Comparison of ENCODE assay signal across 8 mouse cellular contexts in genomic region chrX:103616536-103617404, GRCm38 (mm10). TPM values are rescaled to one million over a fixed set of nuclear protein-coding genes. Genes with fewer than 3 reads are reported as not detected.
DNase-seq lines count a peak whose midpoint lies in the region; ATAC-seq and TF ChIP-seq lines count a peak whose summit lies in the region.

No protein-coding gene starts in this region.

- H3K9ac ChIP-seq in forebrain, embryonic 13.5 days, result peak overlapping the region; percentile 59
- peak overlapping the region; percentile 73 for H3K9ac ChIP-seq in liver, embryonic 16.5 days (ENCODE audit: low read depth, low read length)
- peak overlapping the region; percentile 45 for H3K9ac ChIP-seq in neural tube, embryonic 12.5 days
- peak overlapping the region; percentile 66 for H3K9ac ChIP-seq in stomach, postnatal 0 days (ENCODE audit: low read length)

- DNase-seq in c-Kit-positive CD71-positive TER-119-positive erythroid progenitor cells, embryonic 14.5 days (ENCODE audit: low spot score), result peak; percentile 74
- DNase-seq in heart, postnatal 10 days, result peak; percentile 85 to 93
- DNase-seq in kidney, postnatal 4 days, result peak; percentile 78 to 93
- peak; percentile 89 for DNase-seq in stomach, postnatal 0 days (ENCODE audit: low spot score)

- ATAC-seq in forebrain, embryonic 13.5 days, result peak; percentile 98
- ATAC-seq in liver, embryonic 16.5 days (ENCODE audit: low read depth), result peak; percentile 94
- ATAC-seq in neural tube, embryonic 12.5 days (ENCODE audit: low FRiP score, low read depth), result peak; percentile 95
- peak; percentile 97 for ATAC-seq in stomach, postnatal 0 days (ENCODE audit: low FRiP score, low TSS enrichment)

- H3K9me3 ChIP-seq in E14TG2a.4 (ENCODE audit: low read length), result no peaks in the 10 kb centered on the region
- no peaks in the 10 kb centered on the region for H3K9me3 ChIP-seq in forebrain, embryonic 13.5 days (replicated peaks)
- no peaks in the 10 kb centered on the region for H3K9me3 ChIP-seq in liver, embryonic 16.5 days (replicated peaks; ENCODE audit: control insufficient read depth, low read length)
- no peaks in the 10 kb centered on the region for H3K9me3 ChIP-seq in neural tube, embryonic 12.5 days
- no peaks in the 10 kb centered on the region for H3K9me3 ChIP-seq in stomach, postnatal 0 days (ENCODE audit: control insufficient read depth, low read length)

- TF ChIP-seq CTCF in E14TG2a.4 (conservative IDR thresholded peaks at IDR 0.05; ENCODE audit: low read length), result no peak
- TF ChIP-seq CTCF in stomach, postnatal 0 days (IDR thresholded peaks at IDR 0.05; ENCODE audit: low read depth), result no peak

- H3K4me1 ChIP-seq in E14TG2a.4 (replicated peaks; ENCODE audit: low read depth, low read length), result peaks cover 9% of the 10 kb centered on the region; the same call in 1 of the 2 replicates
- H3K4me1 ChIP-seq in forebrain, embryonic 13.5 days, result peaks cover 19% of the 10 kb centered on the region
- H3K4me1 ChIP-seq in liver, embryonic 16.5 days (ENCODE audit: control insufficient read depth, low read depth, low read length), result peaks cover 5% of the 10 kb centered on the region
- no peaks in the 10 kb centered on the region for H3K4me1 ChIP-seq in neural tube, embryonic 12.5 days
- H3K4me1 ChIP-seq in stomach, postnatal 0 days (replicated peaks; ENCODE audit: control insufficient read depth, insufficient read depth), result no peaks in the 10 kb centered on the region

- H3K4me3 ChIP-seq in E14TG2a.4 (replicated peaks; ENCODE audit: low read length), result peak overlapping the region; percentile 70
- peak overlapping the region; percentile 42 for H3K4me3 ChIP-seq in forebrain, embryonic 13.5 days
- H3K4me3 ChIP-seq in liver, embryonic 16.5 days (ENCODE audit: low read depth, low read length), result peak overlapping the region; percentile 72
- peak overlapping the region; percentile 36 for H3K4me3 ChIP-seq in neural tube, embryonic 12.5 days
- H3K4me3 ChIP-seq in stomach, postnatal 0 days (ENCODE audit: low read depth, low read length), result peak overlapping the region; percentile 44

- peak overlapping the region; percentile 89 for H3K27ac ChIP-seq in forebrain, embryonic 13.5 days
- H3K27ac ChIP-seq in liver, embryonic 16.5 days (ENCODE audit: low read length), result peak overlapping the region; percentile 86
- H3K27ac ChIP-seq in neural tube, embryonic 12.5 days, result peak overlapping the region; percentile 66
- H3K27ac ChIP-seq in stomach, postnatal 0 days (replicated peaks), result peak overlapping the region; percentile 92

- no peak for TF ChIP-seq EP300 in stomach, postnatal 0 days (optimal IDR thresholded peaks at IDR 0.05)

- peak overlapping the region; percentile 61 for H3K4me2 ChIP-seq in forebrain, embryonic 13.5 days
- peak overlapping the region; percentile 74 for H3K4me2 ChIP-seq in liver, embryonic 16.5 days (ENCODE audit: low read depth, low read length)
- peak overlapping the region; percentile 62 for H3K4me2 ChIP-seq in neural tube, embryonic 12.5 days (replicated peaks)
- H3K4me2 ChIP-seq in stomach, postnatal 0 days (replicated peaks; ENCODE audit: low read depth), result peak overlapping the region; percentile 51

- WGBS in forebrain, embryonic 13.5 days, result 1% methylated on average over 24 of the region's 50 CpGs
- WGBS in liver, embryonic 16.5 days (ENCODE audit: insufficient replicate concordance), result under 1% methylated on average over 27 of the region's 50 CpGs
- 1% methylated on average over 30 of the region's 50 CpGs for WGBS in neural tube, embryonic 12.5 days
- 1% methylated on average over 21 of the region's 50 CpGs for WGBS in stomach, postnatal 0 days

- intact Hi-C loops in heart, postnatal 10 days (cut with DNase I), result no loop called here

- H3K27me3 ChIP-seq in E14TG2a.4 (ENCODE audit: insufficient read depth, low read length), result peaks cover 39% of the 10 kb centered on the region
- H3K27me3 ChIP-seq in forebrain, embryonic 13.5 days, result no peaks in the 10 kb centered on the region
- H3K27me3 ChIP-seq in liver, embryonic 16.5 days (ENCODE audit: control insufficient read depth, insufficient read depth, low read depth, low read length), result no peaks in the 10 kb centered on the region
- no peaks in the 10 kb centered on the region for H3K27me3 ChIP-seq in neural tube, embryonic 12.5 days (replicated peaks)
- H3K27me3 ChIP-seq in stomach, postnatal 0 days (ENCODE audit: control insufficient read depth, insufficient read depth, low read length), result no peaks in the 10 kb centered on the region

- peaks cover 12% of the 10 kb centered on the region for H3K36me3 ChIP-seq in E14TG2a.4 (ENCODE audit: insufficient read depth, low read length)
- H3K36me3 ChIP-seq in forebrain, embryonic 13.5 days (ENCODE audit: poor library complexity, severe bottlenecking), result peaks cover 7% of the 10 kb centered on the region; the same call in 1 of the 2 replicates
- peaks cover 8% of the 10 kb centered on the region for H3K36me3 ChIP-seq in liver, embryonic 16.5 days (ENCODE audit: control insufficient read depth, insufficient read depth)
- H3K36me3 ChIP-seq in neural tube, embryonic 12.5 days, result peaks cover 4% of the 10 kb centered on the region; the same call in 1 of the 2 replicates
- no peaks in the 10 kb centered on the region for H3K36me3 ChIP-seq in stomach, postnatal 0 days (ENCODE audit: control insufficient read depth, insufficient read depth, low read length)

RNA-seq across cellular contexts. Expression of gene Zcchc13, which starts 13.6 kb away (rescaled TPM):
- not detected in 2 replicates for polyA plus RNA-seq in forebrain, embryonic 13.5 days (2015; fragmentation: Nextera tagmentation; extraction: Ambion mirVana)
- total RNA-seq in heart, postnatal 10 days (2021), result not detected
- not detected in 2 replicates for polyA plus RNA-seq in liver, embryonic 16.5 days (2015; fragmentation: Nextera tagmentation; extraction: Ambion mirVana)
- polyA plus RNA-seq in neural tube, embryonic 12.5 days (2016; fragmentation: Nextera tagmentation; extraction: Ambion mirVana), result not detected in 2 replicates
- polyA plus RNA-seq in stomach, postnatal 0 days (2015; fragmentation: Nextera tagmentation; extraction: Ambion mirVana), result not detected in 2 replicates

Comparison
In these comparisons a context has a peak if more than half of its experiments do, and no peak if none do; other contexts are left out.
1. Peak in every context shown above with its lines: DNase-seq, ATAC-seq, H3K4me3 ChIP-seq and H3K27ac ChIP-seq.